Mouse (Mus musculus) lung, postnatal 0 days (tissue): Measurements from ENCODE around the gene Dnajb4.

Experiments used
- CTCF ChIP-seq: IDR thresholded peaks from 2 replicates; pipeline ENCODE4 v1.5.1; 2016; ENCODE audit warnings: antibody characterized with exemption, mild to moderate bottlenecking
- EP300 ChIP-seq: IDR thresholded peaks from 2 replicates; pipeline ENCODE4 v1.6.1; 2016; ENCODE audit warnings: antibody characterized with exemption, mild to moderate bottlenecking, control low read depth

DNA sequence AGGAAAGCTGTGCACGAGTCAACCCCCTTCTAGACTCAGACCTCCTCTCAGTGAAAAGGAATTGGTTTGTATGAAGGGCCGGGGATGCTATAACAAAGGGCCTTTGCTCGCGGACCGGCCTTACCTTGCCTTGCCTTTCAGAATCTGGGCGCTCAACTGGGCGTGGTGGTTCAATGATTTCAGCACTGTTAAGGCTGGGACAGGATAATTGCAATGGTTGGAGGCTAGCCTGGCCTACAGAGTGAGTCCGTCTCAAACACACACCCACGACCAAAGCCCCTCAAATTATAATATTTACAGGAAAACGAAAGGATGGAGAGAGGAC is 44.0 kb downstream of the Dnajb4 start, which contains the start of gene Gipc2:
- TF ChIP-seq CTCF (no peak), EP300 (no peak)
